Mouse (Mus musculus) lung, embryonic 14.5 days (tissue): ENCODE measurements around the gene Spata20. TPM values are rescaled to one million over a fixed set of nuclear protein-coding genes. Genes with fewer than 3 reads are reported as not detected.

ENCODE experiments used
- ATAC-seq: fragments of 200-750 bp; cut with Nextera tagmentation; 2 replicates; pipeline ENCODE4 v1.8.0; 2017; ENCODE audit warnings: mild to moderate bottlenecking, moderate TSS enrichment, moderate library complexity; ENCODE audit not compliant: insufficient read depth
- DNase-seq: peaks from one replicate; pipeline ENCODE4 v3.0.0-alpha.2; 2015
- H3K27ac ChIP-seq: fragments of 300-500 bp; sonication (generic); 2 replicates; pipeline ENCODE4 v1.5.1; 2014; ENCODE audit warnings: low read depth, mild to moderate bottlenecking, moderate library complexity
- H3K27me3 ChIP-seq: fragments of 300-500 bp; sonication (generic); 2 replicates; pipeline ENCODE4 v1.6.1; 2014; ENCODE audit warnings: low read length, control low read depth; ENCODE audit not compliant: insufficient read depth
- H3K36me3 ChIP-seq: fragments of 300-500 bp; sonication (generic); 2 replicates; pipeline ENCODE4 v1.6.1; 2014; ENCODE audit warnings: control low read depth; ENCODE audit not compliant: insufficient read depth
- H3K4me1 ChIP-seq: fragments of 300-500 bp; sonication (generic); 2 replicates; pipeline ENCODE4 v1.6.1; 2014; ENCODE audit warnings: antibody characterized with exemption, control low read depth; ENCODE audit not compliant: insufficient read depth
- H3K4me2 ChIP-seq: fragments of 300-500 bp; sonication (generic); 2 replicates; pipeline ENCODE4 v1.6.1; 2014; ENCODE audit warnings: mild to moderate bottlenecking
- H3K4me3 ChIP-seq: fragments of 300-500 bp; sonication (generic); 2 replicates; pipeline ENCODE4 v1.5.1; 2014; ENCODE audit warnings: low read depth, low read length
- H3K9ac ChIP-seq: fragments of 300-500 bp; sonication (generic); 2 replicates; pipeline ENCODE4 v1.6.1; 2014
- H3K9me3 ChIP-seq: fragments of 300-500 bp; sonication (generic); 2 replicates; pipeline ENCODE4 v1.6.1; 2016; ENCODE audit warnings: low read depth, low read length, control low read depth
- CTCF ChIP-seq: IDR thresholded peaks from 2 replicates; pipeline ENCODE4 v1.5.1; 2016; ENCODE audit warnings: antibody characterized with exemption, low read depth
- WGBS: fragments of 180-500 bp; shearing (Covaris S2); extraction: QIAGEN DNeasy Blood & Tissue Kit; methylation state at CpG from one replicate; pipeline ENCODE4 v1.1.7; 2014; 5-methylcytosine and 5-hydroxymethylcytosine counted together
- polyA plus RNA-seq: library from polyadenylated mRNA; unstranded; fragments of >200 nt; fragmentation: Nextera tagmentation; extraction: Ambion mirVana; gene quantifications from 2 replicates; pipeline ENCODE4 v1.2.1, GENCODE M21; 2014

Spata20 gene
- polyA plus RNA-seq, 1 experiment from 2014 or later, result 0.42 TPM

DNA sequence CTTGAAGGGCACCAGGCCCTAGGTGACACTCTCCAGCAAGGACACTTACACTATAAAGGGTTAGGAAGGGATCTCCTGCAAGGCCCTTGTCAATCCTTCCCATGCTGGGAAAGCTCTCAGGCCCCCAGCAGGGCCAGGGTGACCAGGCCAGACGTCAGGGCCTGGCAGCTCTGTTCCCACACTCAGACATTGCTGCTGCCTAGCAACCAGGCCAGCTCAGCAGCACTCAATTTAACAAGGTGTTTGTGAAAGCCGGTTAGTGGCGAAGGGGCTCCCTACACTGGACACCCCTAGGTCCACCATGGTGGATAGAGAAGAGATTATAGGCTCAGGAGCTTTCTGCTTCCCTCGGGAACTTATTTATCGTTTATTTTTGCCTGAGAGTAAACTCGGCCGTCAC is 44.9 kb downstream of the Spata20 start:
- Histone ChIP-seq H3K27ac (no peak overlapping the region), H3K9me3 (no peaks in the 10 kb centered on the region), H3K4me1 (no peaks in the 10 kb centered on the region; the same call in 1 of the 2 replicates), H3K4me2 (no peak overlapping the region), H3K4me3 (no peak overlapping the region), H3K27me3 (no peaks in the 10 kb centered on the region), H3K9ac (no peak overlapping the region), H3K36me3 (0 out of 2 replicates have a peak, but pooled peaks cover 24% of the 10 kb centered on the region)
- 27% methylated on average over 7 of the region's 7 CpGs for WGBS
- DNase-seq (no peak), ATAC-seq (no peak)
- no peak for TF ChIP-seq CTCF

DNA sequence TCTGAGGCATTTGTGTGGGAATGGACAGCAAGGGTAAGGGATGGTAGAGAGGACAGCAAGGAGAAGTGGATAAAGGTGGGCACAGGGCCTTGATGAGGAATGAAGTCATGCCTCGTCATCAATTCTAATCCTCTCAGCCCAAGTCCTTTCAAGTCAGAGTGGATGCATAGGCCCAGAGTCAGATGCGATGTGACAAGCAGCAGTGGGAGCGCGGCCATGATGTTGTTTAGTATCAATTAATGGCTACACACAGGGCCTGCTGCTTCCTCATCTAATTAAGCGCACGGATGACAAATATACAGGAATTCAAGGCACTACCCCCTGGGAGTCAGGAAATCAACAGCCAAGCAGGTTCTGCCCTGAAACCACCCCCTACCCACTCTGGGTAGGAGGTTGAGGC is 45.6 kb downstream of the Spata20 start:
- no peak overlapping the region for H3K4me3 ChIP-seq
- H3K4me2 ChIP-seq, result no peak overlapping the region
- H3K4me1 ChIP-seq, result no peaks in the 10 kb centered on the region; the same call in 1 of the 2 replicates
- no peak for ATAC-seq
- no peak overlapping the region for H3K9ac ChIP-seq
- H3K9me3 ChIP-seq, result no peaks in the 10 kb centered on the region
- DNase-seq, result no peak
- no peak overlapping the region for H3K27ac ChIP-seq
- H3K36me3 ChIP-seq, result 0 out of 2 replicates have a peak, but pooled peaks cover 24% of the 10 kb centered on the region
- WGBS, result 89% methylated on average over 6 of the region's 6 CpGs
- no peak for TF ChIP-seq CTCF
- H3K27me3 ChIP-seq, result no peaks in the 10 kb centered on the region

DNA sequence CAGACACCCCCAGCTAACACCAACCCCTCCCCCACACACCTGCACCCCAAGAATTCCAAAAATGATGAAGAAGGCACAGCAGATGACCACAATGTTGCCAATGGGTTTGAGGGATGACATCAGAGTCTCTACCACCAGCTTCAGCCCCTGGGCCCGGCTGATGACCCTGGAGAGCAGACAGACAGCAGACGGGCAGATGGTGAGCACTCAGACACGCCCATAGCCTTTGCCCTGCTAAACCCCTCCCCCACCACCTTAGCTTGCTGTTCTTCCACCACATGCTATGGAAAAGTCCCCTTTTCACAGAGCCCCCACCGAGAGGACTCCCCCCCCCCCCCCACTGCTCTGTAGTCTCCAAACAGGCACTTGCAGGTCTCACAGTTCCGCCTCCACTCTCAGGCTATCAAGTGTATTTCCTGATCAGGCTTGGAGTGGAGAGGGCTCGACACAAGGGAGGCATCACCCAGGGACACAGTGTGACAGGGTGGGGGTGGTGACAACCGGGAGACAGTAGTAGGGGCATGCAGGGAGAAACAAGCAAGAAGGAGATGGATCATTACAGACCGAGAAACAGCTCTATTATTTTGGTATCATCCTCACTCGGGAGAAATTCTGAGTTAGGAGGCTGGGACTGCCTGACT is 56.8 kb downstream of the Spata20 start:
- ATAC-seq, result peak; percentile 29; the same call in 1 of the 2 replicates
- Histone ChIP-seq H3K4me1 (peaks cover 20% of the 10 kb centered on the region), H3K9ac (no peak overlapping the region), H3K27ac (peak overlapping the region; percentile 94), H3K9me3 (no peaks in the 10 kb centered on the region), H3K4me3 (no peak overlapping the region), H3K27me3 (peaks cover 12% of the 10 kb centered on the region; the same call in 1 of the 2 replicates), H3K4me2 (no peak overlapping the region), H3K36me3 (peaks cover 48% of the 10 kb centered on the region; the same call in 1 of the 2 replicates)
- DNase-seq, result no peak
- 12% methylated on average over 9 of the region's 9 CpGs for WGBS
- TF ChIP-seq CTCF, result no peak

Other genes starting within 250 kb of the Spata20 start
- gene Wfikkn2, start 240.2 kb downstream of the Spata20 start, polyA plus RNA-seq, result 0.45 and 0.65 TPM in 2 replicates
- 0.41 and 0.68 TPM in 2 replicates for gene Gm21885, start 204.3 kb downstream of the Spata20 start, polyA plus RNA-seq
- 93.2 and 95.8 TPM in 2 replicates for gene Luc7l3, start 164.2 kb downstream of the Spata20 start, polyA plus RNA-seq
- 29.8 and 30.9 TPM in 2 replicates for gene Ankrd40, start 158.2 kb downstream of the Spata20 start, polyA plus RNA-seq
- gene Abcc3, start 93.2 kb downstream of the Spata20 start, polyA plus RNA-seq, result 3.1 and 3.7 TPM in 2 replicates
- 12.9 and 13.5 TPM in 2 replicates for gene Cacna1g, start 12.0 kb downstream of the Spata20 start, polyA plus RNA-seq
- gene Epn3, start 13.8 kb upstream of the Spata20 start, polyA plus RNA-seq, result 14.1 and 15.9 TPM in 2 replicates
- gene Mycbpap, start 35.6 kb upstream of the Spata20 start, polyA plus RNA-seq, result 3.2 and 3.3 TPM in 2 replicates
- 3.6 and 4.2 TPM in 2 replicates for gene Rsad1, start 63.1 kb upstream of the Spata20 start, polyA plus RNA-seq
- gene Chad, start 78.9 kb upstream of the Spata20 start, polyA plus RNA-seq, result 1.6 and 2.0 TPM in 2 replicates
- gene Acsf2, start 115.7 kb upstream of the Spata20 start, polyA plus RNA-seq, result 10.2 and 10.4 TPM in 2 replicates
- 211 and 222 TPM in 2 replicates for gene Lrrc59, start 143.6 kb upstream of the Spata20 start, polyA plus RNA-seq
- 137 TPM in 2 replicates for gene Mrpl27, start 167.6 kb upstream of the Spata20 start, polyA plus RNA-seq
- gene Eme1, start 167.8 kb upstream of the Spata20 start, polyA plus RNA-seq, result 30.0 and 35.4 TPM in 2 replicates
- 25.0 and 31.5 TPM in 2 replicates for gene Xylt2, start 191.3 kb upstream of the Spata20 start, polyA plus RNA-seq
- 1.5 and 2.0 TPM in 2 replicates for gene Gm11541, start 218.3 kb upstream of the Spata20 start, polyA plus RNA-seq